Mouse (Mus musculus) lung, adult 2 months (tissue): ENCODE measurements around the gene Kif26b. TPM values are rescaled to one million over a fixed set of nuclear protein-coding genes. Genes with fewer than 3 reads are reported as not detected.

Experiments used
- DNase-seq: peaks from one replicate; pipeline ENCODE4 v3.0.0; 2022
- H3K4me1 ChIP-seq: fragments of 200-500 bp; 2 replicates; pipeline ENCODE4 v1.6.1; 2011; ENCODE audit warnings: low read length; ENCODE audit not compliant: control insufficient read depth, insufficient read depth
- H3K4me3 ChIP-seq: fragments of 200-500 bp; replicated peaks from 2 replicates; pipeline ENCODE3; 2011; ENCODE audit warnings: low read depth, mild to moderate bottlenecking, control low read depth, low read length; ENCODE audit errors: extremely low read depth
- CTCF ChIP-seq: fragments of 200-500 bp; IDR thresholded peaks from 2 replicates; pipeline ENCODE4 v1.5.1; 2011; ENCODE audit warnings: mild to moderate bottlenecking, low read length, control low read depth; ENCODE audit not compliant: insufficient read depth
- POLR2A ChIP-seq: fragments of 200-500 bp; IDR thresholded peaks from 2 replicates; pipeline ENCODE4 v1.6.1; 2011; ENCODE audit warnings: low read depth, mild to moderate bottlenecking, control low read depth, low read length, borderline replicate concordance; ENCODE audit errors: extremely low read depth
- WGBS: fragments of 180-500 bp; shearing (Covaris S2); methylation state at CpG from one replicate; pipeline ENCODE4 v1.1.7; 2018; 5-methylcytosine and 5-hydroxymethylcytosine counted together
- polyA plus RNA-seq: library from polyadenylated mRNA; depleted of rRNA; stranded (reverse); fragments of >200 nt; gene quantifications from 2 replicates; pipeline ENCODE4 v1.2.3, GENCODE M21; 2012

The Kif26b gene
- polyA plus RNA-seq, 1 experiment: 3.6 TPM

DNA sequence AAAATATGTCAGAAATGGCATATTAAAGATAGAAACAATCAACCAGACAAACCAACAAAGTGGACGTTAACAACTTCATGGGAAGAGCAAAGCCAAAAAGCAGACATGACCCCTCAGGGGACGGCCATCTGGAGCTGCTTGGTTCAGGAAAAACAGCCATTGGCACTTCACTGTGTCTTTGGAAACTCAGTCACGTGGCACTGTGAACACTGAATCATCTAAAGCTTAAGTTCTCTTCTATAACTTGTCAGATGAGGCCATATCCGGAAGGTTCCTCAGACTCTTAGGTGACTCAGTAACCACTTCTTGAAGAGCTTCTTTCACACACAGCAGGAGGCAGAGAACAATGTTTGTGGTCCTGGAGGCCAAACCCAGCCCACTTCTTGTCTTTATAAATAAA lies 126.6 kb downstream of the Kif26b start:
- TF ChIP-seq CTCF: no peak
- no peak for TF ChIP-seq POLR2A
- Histone ChIP-seq H3K4me1 (no peaks in the 10 kb centered on the region), H3K4me3 (no peak overlapping the region)
- 79% methylated on average over 4 of the region's 4 CpGs for WGBS
- no peak for DNase-seq

- no peak overlapping the region for H3K4me3 ChIP-seq
- H3K4me1 ChIP-seq: no peaks in the 10 kb centered on the region
- 27% methylated on average over 3 of the region's 3 CpGs for WGBS
- DNase-seq: no peak
- TF ChIP-seq CTCF (no peak), POLR2A (no peak)
Observed at GRCm38 (mm10) chr1:178661035-178661434, 132.1 kb downstream of the Kif26b start.

DNA sequence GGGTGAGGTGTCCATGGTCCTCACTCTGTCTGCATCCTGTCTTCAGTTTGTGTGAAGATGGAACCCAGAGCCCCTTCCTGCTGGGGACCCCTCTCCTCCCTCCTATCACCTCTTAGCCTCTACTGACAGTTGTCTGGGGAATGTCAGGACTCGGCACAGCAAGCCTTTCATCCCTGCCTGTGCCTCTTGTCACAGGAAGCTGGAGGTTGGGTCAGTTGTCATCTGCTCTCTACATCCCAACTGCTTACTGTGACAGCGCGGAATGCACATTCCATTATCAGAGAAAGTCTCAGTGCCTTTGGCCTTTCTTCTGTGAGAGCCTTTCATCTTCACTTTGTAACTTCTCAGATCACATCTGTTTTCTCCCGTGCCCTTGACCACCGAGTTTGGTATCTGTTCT lies 132.6 kb downstream of the Kif26b start:
- WGBS: 30% methylated on average over 5 of the region's 5 CpGs
- no peaks in the 10 kb centered on the region for H3K4me1 ChIP-seq
- DNase-seq: no peak
- H3K4me3 ChIP-seq: no peak overlapping the region
- TF ChIP-seq CTCF (no peak), POLR2A (no peak)

DNA sequence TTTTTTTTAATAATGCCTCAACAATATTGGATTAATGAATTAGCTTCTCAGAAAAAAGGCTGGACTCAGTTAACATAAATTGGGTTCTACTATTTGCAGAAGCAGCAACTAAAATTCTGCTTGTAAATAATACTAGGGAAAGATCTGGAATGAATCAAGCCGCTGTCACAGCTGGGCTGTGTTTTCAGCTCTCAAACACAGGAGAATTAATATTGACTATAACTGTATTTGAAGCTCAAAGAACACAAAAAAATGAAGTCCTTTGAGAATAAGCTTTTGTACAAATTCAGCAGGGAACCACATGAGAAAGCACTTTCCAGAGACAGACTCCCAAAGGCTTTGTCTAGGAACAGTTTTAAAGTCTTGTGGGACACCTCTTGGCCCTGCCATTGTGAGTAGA lies 134.6 kb downstream of the Kif26b start:
- no peak overlapping the region for H3K4me3 ChIP-seq
- no peaks in the 10 kb centered on the region for H3K4me1 ChIP-seq
- no peak for TF ChIP-seq POLR2A
- TF ChIP-seq CTCF: no peak
- WGBS: 76% methylated on average over 1 of the region's 1 CpGs
- DNase-seq: no peak

GRCm38 (mm10) chr1:178664271-178664969 lies 135.5 kb downstream of the Kif26b start:
- 64% methylated on average over 5 of the region's 5 CpGs for WGBS
- TF ChIP-seq CTCF (no peak), POLR2A (no peak)
- no peak for DNase-seq
- no peak overlapping the region for H3K4me3 ChIP-seq
- no peaks in the 10 kb centered on the region for H3K4me1 ChIP-seq

DNA sequence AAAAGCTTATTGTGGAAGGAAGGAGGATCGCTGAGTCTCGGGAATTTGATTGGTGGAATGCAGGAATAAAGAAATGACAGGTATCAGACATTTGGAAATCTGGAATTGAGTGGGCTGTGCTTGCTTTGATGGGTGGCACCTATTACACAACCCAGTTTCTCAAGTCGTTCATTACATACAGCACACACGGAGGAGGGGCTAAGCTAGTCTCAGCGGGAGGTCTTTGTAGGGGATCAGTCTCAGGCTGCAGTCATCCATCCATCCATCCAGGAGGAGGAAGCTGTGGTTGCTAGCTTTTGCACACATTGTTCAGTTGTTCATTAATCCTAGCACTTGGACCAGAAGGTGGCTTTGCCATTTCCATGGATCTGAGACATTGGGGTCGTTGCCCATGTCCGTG lies 137.6 kb downstream of the Kif26b start:
- WGBS: 73% methylated on average over 7 of the region's 7 CpGs
- DNase-seq: no peak
- TF ChIP-seq POLR2A (no peak), CTCF (no peak)
- Histone ChIP-seq H3K4me3 (no peak overlapping the region), H3K4me1 (no peaks in the 10 kb centered on the region)

- no peak overlapping the region for H3K4me3 ChIP-seq
- no peak for DNase-seq
- no peak for TF ChIP-seq CTCF
- no peak for TF ChIP-seq POLR2A
- WGBS: 61% methylated on average over 7 of the region's 7 CpGs
- H3K4me1 ChIP-seq: no peaks in the 10 kb centered on the region
Observed at GRCm38 (mm10) chr1:178667808-178668207, 138.9 kb downstream of the Kif26b start.

DNA sequence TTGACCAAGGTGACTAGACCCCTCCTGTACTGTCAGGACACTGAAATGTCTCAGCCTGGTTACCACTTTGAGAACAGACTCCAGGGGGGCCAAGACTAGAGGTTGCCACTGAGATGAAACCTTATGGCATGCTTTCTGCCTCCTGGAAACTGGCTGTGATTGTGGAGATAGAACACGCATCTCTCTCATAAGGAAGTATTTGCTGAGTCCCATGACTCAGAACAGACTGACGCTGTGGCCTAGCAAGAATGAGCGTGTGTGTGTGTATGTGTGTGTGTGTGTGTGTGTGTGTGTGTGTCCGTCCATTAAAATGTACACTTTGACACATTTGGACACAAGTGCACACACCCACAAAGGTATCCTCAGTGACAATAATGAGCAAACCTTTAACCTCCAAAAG lies 140.0 kb downstream of the Kif26b start:
- no peak for DNase-seq
- WGBS: 87% methylated on average over 4 of the region's 4 CpGs
- Histone ChIP-seq H3K4me1 (no peaks in the 10 kb centered on the region), H3K4me3 (no peak overlapping the region)
- TF ChIP-seq CTCF (no peak), POLR2A (no peak)

DNA sequence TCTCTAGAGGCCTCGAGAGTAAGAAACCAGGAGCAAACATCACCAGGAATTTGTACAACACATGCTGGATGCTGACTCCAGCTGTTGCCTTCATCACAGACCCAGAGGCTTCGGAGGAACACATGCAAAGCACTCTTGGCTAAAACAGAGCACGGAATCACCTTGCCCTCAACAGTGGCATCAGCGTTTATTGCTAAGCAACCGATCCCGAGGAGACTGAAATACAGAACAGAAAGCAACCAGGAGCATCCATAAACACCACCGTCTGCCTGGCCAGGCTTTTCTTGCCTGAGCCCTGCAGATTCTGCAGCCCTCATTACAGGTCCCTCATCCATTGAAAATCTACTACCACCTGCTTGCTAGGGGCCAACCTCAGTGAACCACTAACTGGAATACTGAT lies 144.1 kb downstream of the Kif26b start:
- TF ChIP-seq CTCF (no peak), POLR2A (no peak)
- Histone ChIP-seq H3K4me1 (no peaks in the 10 kb centered on the region), H3K4me3 (no peak overlapping the region)
- DNase-seq: no peak
- 57% methylated on average over 7 of the region's 7 CpGs for WGBS

DNA sequence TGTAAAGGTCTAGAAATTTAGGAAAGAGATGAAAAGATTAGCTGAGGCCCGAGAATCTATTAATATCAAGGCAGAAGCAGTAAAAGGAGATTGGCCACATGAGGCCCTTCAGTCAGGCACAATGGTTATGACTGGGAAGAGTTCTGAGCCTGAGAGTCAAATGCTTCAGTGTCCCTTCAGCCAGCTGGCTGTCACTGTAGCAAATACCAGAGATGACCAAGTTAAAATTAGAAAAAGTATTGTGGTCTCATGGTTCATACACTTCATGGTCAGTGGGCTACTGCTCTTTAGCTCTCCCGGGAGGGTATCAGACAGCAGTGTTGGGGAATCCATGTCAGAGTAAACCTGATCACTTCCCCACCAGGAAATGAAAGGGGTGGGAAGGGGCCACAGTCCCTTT lies 144.6 kb downstream of the Kif26b start:
- 71% methylated on average over 2 of the region's 2 CpGs for WGBS
- no peak for DNase-seq
- no peak overlapping the region for H3K4me3 ChIP-seq
- no peaks in the 10 kb centered on the region for H3K4me1 ChIP-seq
- TF ChIP-seq CTCF: no peak
